14 mouse cellular contexts compared by ENCODE assay signal in the genomic region with DNA sequence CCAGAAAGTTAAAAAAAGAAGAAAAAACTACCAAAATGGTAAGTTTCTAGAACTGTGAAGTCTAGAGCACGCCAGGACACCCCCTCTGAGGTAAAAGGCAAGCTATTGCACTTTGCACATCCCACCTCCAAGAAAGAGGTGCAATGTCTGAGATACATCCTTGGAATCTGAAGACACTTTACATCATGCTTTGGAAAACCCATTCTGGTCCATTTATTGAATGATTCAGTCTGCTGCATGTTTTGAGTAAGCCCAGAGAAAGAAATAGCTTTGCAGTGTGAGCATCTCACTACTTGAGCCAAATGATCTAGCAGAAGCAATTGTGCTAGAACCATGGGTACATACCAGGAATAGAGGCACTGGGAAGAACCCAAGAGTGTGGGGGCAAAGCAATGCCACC.
"Had no signal": no experiment of that assay in that cellular context is flagged by ENCODE, and none has a peak within 500 bp of the region (broad histone marks: within the 10 kb centered on the region; RNA-seq: fewer than 3 reads in every experiment).

No protein-coding gene starts in this region.

- H3K4me3 ChIP-seq: liver, embryonic 13.5 days; midbrain, embryonic 12.5 days; midbrain, embryonic 15.5 days; neural tube, embryonic 12.5 days; neural tube, embryonic 15.5 days had no signal

- DNase-seq: kidney, adult 18-20 months; kidney, adult 9 months; kidney, postnatal 14 days; kidney, postnatal 4 days; liver, embryonic 13.5 days; lung, adult 2 months; thymus, adult 2 months; thymus, postnatal 14 days; thymus, postnatal 4 days had no signal

- H3K27ac ChIP-seq: liver, embryonic 13.5 days; macrophage; midbrain, embryonic 12.5 days; midbrain, embryonic 15.5 days; neural tube, embryonic 12.5 days; neural tube, embryonic 15.5 days had no signal
